Mouse (Mus musculus): ENCODE data around the gene Rnf6. TPM values are rescaled to one million over a fixed set of nuclear protein-coding genes. Genes with fewer than 3 reads are reported as not detected.

Rnf6 gene
- total RNA-seq (2021): 10 to 100 TPM; 67.1 to 75.2 TPM

- intact Hi-C loops (cut with DNase I): loop anchor here (5.0 kb wide), 1 partner anchor 156 kb away; no protein-coding TSS in a partner anchor
- DNase-seq (ENCODE audit: low spot score in 2 of 2): peak; percentile 90 to 92
Observed at GRCm38 (mm10) chr5:146220879-146221714, at the start of gene Rnf6. Rnf6 (minus strand) TSS chr5:146221555.

GRCm38 (mm10) chr5:146270593-146270992 lies 49.2 kb upstream of the Rnf6 start:
- DNase-seq (ENCODE audit: low spot score in 2 of 2): no peak
- intact Hi-C loops (cut with DNase I): no loop called here

GRCm38 (mm10) chr5:146267776-146268175 lies 46.4 kb upstream of the Rnf6 start:
- DNase-seq (ENCODE audit: low spot score in 2 of 2): no peak
- intact Hi-C loops (cut with DNase I): no loop called here

- intact Hi-C loops (cut with DNase I): no loop called here
- no peak for DNase-seq (ENCODE audit: low spot score in 2 of 2)
Observed at GRCm38 (mm10) chr5:146265934-146266591, 44.7 kb upstream of the Rnf6 start.

DNA sequence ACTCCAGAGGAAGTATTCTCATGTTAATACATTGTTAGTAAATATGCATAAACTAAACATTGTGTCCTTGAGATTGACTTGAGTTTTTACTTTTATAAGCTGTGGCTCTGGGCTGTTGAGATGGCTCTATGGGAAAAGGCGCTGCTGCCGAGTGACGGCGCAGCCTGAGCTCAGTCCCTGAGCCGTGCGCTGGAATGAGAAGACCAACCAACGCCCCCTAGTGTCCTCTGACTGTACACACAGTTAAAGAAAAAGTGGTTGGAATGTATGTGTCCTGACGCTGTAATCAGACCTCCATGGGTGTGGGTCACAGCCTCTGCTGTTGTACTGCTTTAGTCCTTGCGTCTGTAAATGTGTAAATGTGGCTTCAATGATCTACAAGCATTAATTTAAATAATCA lies 38.6 kb upstream of the Rnf6 start:
- intact Hi-C loops (cut with DNase I): no loop called here
- no peak for DNase-seq (ENCODE audit: low spot score in 2 of 2)

DNA sequence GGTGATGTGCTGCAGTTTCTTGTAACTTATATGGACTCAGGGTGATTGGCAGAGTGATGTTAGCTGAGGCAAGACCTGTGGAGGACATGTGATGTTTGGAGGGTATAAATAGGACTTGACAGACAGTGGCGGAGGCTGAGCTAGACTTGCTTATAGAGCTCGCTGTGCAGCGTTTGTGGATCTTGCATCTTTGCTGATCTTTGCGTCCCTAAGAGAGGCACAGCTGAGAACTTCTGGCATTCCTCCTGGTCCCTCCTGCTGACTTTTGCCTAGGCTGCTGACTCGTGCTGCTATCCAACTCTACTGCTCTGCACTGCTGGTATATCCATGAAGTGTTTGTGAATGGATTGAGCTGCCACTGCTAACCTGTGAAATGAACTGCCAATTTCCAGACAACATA lies 32.3 kb upstream of the Rnf6 start:
- intact Hi-C loops (cut with DNase I): no loop called here
- DNase-seq (ENCODE audit: low spot score in 2 of 2): no peak

DNA sequence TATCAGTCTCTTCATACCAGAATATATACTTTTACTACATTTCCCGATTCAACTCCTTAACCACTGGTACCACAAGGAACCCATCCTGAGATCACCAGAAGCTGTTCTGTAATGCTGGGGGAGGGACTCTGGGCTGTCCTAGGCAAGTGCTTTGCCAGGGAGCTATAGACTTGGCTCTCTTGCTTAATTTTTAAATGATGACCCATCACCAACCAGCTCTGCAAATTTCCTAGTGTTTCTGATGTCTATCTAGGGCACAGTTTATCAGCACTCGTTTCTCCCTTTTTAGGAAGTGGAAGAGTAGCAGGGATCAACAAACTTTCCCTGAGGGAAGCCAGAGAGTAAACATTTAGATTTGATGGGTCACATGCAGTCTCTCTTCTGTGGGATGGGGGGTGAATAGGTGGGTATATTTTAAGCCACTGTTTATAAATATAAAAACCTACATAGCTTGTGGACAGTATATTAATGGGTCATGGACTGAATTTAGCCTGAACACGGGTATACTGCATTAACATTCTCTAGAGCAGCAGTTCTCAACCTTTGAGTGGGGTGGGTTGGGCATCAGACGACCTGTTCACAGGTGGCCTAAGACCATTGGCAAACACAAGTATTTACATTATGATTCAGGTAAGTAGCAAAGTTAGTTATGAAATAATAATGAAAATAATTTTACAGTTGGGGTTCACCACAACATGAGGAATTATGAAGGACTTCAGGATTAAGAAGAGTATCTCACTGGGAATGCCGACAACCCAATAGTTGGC lies 30.5 kb upstream of the Rnf6 start:
- intact Hi-C loops (cut with DNase I): no loop called here
- DNase-seq (ENCODE audit: low spot score in 2 of 2): no peak

- DNase-seq (ENCODE audit: low spot score in 2 of 2): no peak
- intact Hi-C loops (cut with DNase I): no loop called here
Observed at GRCm38 (mm10) chr5:146250369-146251075, 29.2 kb upstream of the Rnf6 start.

DNA sequence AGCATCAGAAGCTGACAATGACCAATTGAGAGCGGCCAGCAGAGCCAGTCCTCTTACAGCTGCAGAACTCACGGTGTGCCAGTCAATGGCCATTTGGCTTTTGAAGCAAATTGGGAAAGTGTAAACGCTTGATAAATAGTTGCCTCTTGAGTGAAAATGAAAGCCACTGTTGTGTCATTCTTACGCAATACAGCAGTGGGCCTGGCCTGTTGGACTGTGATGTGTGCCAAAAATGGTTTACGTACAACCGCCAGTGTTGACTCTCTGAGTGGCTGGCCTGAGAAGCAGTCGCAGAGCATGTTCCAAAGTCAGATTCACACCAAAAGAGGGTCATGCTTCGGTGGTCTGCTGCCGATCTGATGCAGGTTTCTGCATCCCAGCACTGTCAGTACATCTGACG lies 27.4 kb upstream of the Rnf6 start:
- intact Hi-C loops (cut with DNase I): loop anchor here (1.0 kb wide), 1 partner anchor 17 kb away; the partner anchor contains the start of gene Cdk8
- DNase-seq (ENCODE audit: low spot score in 2 of 2): no peak

GRCm38 (mm10) chr5:146247709-146248108 lies 26.4 kb upstream of the Rnf6 start:
- no peak for DNase-seq (ENCODE audit: low spot score in 2 of 2)
- intact Hi-C loops (cut with DNase I): no loop called here

DNA sequence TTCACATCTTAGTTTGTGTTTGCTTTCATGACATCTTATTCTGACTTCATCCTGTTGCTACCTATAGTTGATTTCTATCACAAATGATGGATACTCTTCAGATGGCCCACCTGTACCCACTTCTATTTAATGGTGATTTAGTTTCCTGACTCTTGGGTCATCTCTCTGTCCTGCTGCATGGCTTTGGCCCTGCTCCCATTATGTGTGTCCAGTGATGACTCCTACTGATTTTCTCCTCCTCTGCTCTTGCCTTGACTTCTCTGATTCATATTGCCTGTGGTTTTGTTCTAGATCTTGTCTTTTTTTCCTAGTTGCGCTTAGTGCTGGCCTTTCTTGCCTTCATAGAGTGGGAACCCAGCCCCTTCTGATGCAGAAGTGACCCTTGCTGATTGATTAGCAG lies 25.0 kb upstream of the Rnf6 start:
- no peak for DNase-seq (ENCODE audit: low spot score in 2 of 2)
- intact Hi-C loops (cut with DNase I): no loop called here

- intact Hi-C loops (cut with DNase I): no loop called here
Observed at GRCm38 (mm10) chr5:146245646-146246370, 24.5 kb upstream of the Rnf6 start.

GRCm38 (mm10) chr5:146245193-146245592 lies 23.8 kb upstream of the Rnf6 start:
- intact Hi-C loops (cut with DNase I): no loop called here
- DNase-seq (ENCODE audit: low spot score in 2 of 2): no peak

More at GRCm38 (mm10) chr5:146245646-146246370, 24.5 kb upstream of the Rnf6 start:
- DNase-seq (ENCODE audit: low spot score in 2 of 2): no peak

DNA sequence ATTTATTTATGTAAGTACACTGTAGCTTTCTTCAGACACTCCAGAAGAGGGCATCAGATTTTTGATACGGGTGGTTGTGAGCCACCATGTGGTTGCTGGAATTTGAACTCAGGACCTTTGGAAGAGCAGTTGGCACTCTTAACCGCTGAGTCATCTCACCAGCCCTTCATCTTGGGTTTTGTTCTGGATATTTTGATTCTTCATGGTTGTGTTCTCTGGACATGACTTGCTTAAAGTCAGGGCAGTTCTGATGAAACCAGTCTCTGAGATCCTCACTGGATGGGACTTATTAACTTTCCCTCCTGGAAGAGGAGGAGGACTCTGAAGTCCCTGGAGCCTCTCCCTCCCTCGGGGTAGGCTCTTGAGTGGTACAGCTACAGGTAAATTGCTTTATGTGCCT lies 19.8 kb upstream of the Rnf6 start:
- no peak for DNase-seq (ENCODE audit: low spot score in 2 of 2)
- intact Hi-C loops (cut with DNase I): no loop called here

GRCm38 (mm10) chr5:146240771-146241170 lies 19.4 kb upstream of the Rnf6 start:
- no peak for DNase-seq (ENCODE audit: low spot score in 2 of 2)
- intact Hi-C loops (cut with DNase I): no loop called here

DNA sequence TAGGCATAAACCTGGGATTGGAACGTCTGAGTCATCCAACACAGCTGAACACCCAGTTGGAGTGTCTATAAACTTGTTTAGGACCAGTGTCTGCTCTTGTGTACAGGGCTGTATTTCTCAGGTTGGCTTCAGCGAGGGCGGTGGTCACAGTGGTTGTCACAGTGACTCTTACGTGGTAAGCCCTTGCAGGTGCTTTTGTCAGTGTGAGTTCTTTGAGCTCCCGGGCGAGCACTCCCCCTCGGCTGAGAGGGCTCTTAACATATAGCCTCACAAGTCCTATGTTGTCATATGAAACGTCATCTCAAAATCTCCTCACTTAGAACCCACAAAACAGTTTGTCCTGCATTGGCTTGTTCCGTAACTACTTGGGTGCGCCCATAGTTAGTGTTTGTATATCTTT lies 16.9 kb upstream of the Rnf6 start:
- intact Hi-C loops (cut with DNase I): no loop called here
- DNase-seq (ENCODE audit: low spot score in 2 of 2): no peak

DNA sequence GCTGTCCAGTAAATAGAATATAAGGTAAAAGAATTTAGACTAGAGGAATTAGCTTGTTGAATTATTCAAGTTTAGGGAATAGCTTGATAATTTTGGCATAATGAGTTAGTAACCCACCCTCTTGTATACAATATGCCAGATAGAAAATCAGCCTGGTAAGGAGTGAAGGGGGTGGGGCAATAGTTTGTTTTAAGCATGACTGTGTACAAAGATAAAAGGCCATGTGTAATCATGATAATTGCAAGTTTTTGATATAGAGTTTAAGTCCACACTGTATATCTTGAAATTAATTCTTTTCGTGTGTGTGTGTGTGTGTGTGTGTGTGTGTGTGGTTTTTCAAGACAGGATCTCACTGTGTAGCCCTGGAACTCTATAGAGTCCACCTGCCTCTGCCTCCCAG lies 13.0 kb upstream of the Rnf6 start:
- intact Hi-C loops (cut with DNase I): loop anchor here (5.0 kb wide), 1 partner anchor 58 kb away; no protein-coding TSS in a partner anchor
- DNase-seq (ENCODE audit: low spot score in 2 of 2): no peak

- no peak for DNase-seq (ENCODE audit: low spot score in 2 of 2)
- intact Hi-C loops (cut with DNase I): loop anchor here (5.0 kb wide), 1 partner anchor 59 kb away; no protein-coding TSS in a partner anchor
Observed at GRCm38 (mm10) chr5:146232816-146233215, 11.5 kb upstream of the Rnf6 start.
